Mouse (Mus musculus): Measurements from ENCODE around the gene Prkar1a. TPM values are rescaled to one million over a fixed set of nuclear protein-coding genes. Genes with fewer than 3 reads are reported as not detected.

The Prkar1a gene
- total RNA-seq, 2 experiments from 2014 or later, result 96.1 to 120 TPM

GRCm38 (mm10) chr11:109672881-109673739, 23.9 kb downstream of the Prkar1a start:
- peak; percentile 44 for DNase-seq (ENCODE audit: low spot score)

DNA sequence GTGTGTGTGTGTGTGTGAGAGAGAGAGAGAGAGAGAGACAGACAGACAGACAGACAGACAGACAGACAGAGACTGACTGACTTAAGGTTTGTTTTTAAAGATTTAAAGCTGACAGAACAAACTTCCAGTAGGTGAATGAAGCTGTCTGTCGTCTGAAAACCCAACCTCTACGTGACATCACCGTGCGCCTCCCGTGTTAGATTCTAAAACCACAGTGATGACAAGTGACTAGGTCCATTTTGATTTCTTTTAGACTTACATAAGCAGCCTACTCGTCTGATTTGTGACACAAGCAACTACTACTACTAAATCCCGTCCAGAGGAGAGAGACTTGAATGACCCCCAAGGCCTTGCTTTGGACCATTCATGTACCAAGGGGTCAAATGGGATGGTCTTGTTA, 24.5 kb downstream of the Prkar1a start:
- DNase-seq (ENCODE audit: low spot score), result no peak

- DNase-seq (ENCODE audit: low spot score), result no peak
These were observed 25.3 kb downstream of the Prkar1a start for GRCm38 (mm10) chr11:109674542-109674941.

DNA sequence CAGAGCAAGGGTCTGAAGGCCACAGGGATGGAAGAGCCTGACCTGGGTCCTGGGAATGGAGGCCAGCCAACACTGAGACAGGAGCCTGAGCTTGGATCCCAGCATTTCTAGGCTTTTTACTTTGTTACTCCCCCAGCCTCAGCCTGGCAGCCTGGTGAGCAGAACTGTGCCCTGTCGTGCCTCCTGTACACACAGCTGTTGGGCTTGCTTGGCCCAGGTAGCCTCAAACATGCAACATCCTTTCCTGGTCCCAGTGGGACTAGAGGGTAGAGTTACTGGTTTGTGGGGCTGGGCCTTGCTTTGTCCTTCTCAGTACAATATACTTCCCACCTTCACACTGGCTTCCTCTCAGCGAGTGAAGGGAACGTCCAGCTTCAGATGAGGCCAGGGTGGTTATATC, 26.0 kb downstream of the Prkar1a start:
- DNase-seq (ENCODE audit: low spot score), result no peak

- no peak for DNase-seq (ENCODE audit: low spot score)
These were observed 26.6 kb downstream of the Prkar1a start for GRCm38 (mm10) chr11:109675771-109676170.

DNA sequence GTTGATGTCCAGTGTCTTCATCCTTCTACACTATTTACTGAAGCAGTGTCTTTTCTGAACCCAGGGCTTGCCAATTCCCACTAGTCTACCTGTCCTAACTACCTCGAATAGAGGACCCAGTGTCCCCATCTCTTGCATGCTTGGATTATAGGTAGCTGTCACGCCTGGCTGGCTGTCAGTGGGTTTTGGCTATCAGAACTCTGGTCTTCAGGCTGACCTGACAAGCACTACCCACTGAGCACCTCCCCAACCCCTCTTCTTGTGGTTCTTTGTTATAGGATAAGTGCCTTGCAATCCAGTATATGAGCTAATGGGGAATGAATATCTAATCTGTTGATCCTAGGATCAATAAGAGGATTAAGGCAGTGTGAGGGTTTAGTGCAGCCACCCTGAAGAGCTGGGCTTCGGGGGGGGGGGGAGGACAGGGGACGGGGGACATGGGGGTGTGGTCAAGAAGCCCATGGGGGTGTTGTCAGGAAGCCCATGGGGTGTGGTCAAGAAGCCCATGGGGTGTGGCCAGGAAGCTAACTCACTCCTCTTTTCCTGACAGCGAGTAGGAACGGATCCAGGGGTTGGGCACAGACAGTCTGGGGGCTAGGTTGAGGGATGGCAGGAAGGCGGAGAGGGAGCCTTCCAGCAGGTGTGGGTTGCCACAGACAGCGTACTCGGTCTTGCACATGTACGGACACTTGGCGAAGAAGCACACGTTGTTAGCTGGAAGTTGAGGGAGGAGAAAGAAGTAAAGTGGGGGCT, 27.6 kb downstream of the Prkar1a start:
- DNase-seq (ENCODE audit: low spot score), result no peak

DNA sequence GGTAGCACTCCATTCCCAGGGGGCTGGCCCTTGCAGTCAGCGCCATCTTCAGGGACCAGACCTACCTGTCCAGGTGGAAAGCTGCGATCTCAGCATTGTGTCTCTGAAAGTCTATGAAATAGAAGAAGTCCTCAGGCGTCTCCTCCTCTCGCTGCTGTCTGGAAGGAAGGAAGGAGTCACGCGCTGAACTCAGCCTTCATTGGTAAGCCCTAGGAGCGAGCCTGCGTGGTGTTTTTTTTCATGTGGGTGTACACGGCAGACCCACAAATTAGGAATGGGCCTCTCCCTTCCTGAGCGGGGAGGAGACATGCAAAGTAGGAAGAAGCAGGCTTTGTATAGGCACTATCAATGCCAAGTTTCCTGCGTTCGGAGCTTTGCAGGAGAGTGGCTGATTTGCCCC, 29.1 kb downstream of the Prkar1a start:
- no peak for DNase-seq (ENCODE audit: low spot score)

DNA sequence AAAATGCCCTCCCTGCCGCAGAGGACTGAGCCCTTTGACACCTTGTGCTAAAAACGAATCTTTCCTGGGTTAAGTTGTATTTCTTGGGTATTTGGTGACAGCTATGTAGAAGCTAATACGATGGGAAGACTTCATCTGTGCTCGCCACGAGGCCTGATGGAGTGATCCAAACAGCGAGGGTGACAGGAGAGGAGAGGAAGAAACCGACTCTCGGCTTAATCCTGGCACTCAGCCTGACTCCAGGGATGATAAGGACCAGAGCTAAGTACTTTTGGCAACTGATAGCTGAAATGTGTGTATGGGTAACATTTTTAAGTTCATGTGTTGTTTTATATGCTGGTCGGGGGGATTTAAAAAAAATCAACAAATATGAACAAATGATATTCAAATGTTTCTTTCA, 31.7 kb downstream of the Prkar1a start:
- no peak for DNase-seq (ENCODE audit: low spot score)

- no peak for DNase-seq (ENCODE audit: low spot score)
These were observed 32.4 kb downstream of the Prkar1a start for GRCm38 (mm10) chr11:109681556-109681955.

- DNase-seq (ENCODE audit: low spot score), result no peak
These were observed 33.0 kb downstream of the Prkar1a start for GRCm38 (mm10) chr11:109682221-109682620.

GRCm38 (mm10) chr11:109689539-109689938, 40.3 kb downstream of the Prkar1a start:
- DNase-seq (ENCODE audit: low spot score), result no peak

GRCm38 (mm10) chr11:109692737-109693136, 43.5 kb downstream of the Prkar1a start:
- DNase-seq (ENCODE audit: low spot score), result peak; percentile 75

DNA sequence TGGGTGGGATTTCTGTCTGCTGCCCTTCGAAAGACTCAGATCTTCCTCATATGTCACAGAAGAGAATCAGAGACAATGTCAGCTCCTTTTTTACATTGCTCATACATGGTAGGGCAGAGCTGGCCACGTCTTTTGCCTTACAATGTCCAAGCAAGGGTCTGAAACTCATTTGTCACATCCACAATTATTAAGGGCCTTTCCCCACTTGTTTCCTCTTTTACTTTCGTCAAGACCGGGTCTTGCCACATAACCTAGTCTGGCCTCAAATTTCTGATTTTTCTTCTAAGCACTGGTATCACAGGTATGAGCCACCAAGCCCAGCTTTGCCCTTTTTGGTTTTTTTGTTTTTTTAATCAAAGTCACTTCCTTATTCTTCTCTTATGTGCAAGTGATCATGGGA, 47.3 kb downstream of the Prkar1a start:
- no peak for DNase-seq (ENCODE audit: low spot score)

GRCm38 (mm10) chr11:109697089-109697643, 48.0 kb downstream of the Prkar1a start:
- DNase-seq (ENCODE audit: low spot score), result no peak

DNA sequence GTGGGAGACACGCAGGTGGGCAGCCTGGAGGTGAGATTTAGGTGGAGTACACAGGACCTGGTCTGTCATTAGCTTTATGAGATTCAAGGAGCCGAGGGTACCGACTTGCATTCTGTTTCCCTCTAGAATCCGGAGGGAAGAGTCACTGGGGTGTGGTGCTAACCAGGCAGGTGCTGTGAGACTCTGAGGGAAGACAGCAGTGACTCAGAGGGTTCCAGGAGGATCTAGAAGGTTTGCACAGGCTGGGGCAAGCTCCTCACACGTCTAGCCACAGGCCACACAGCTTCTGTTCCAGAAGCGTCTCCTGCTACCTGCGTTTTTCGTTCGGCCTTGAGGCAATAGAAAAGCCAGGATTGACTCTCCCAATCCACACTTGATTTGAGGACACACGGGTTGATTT, 49.5 kb downstream of the Prkar1a start:
- no peak for DNase-seq (ENCODE audit: low spot score)

DNA sequence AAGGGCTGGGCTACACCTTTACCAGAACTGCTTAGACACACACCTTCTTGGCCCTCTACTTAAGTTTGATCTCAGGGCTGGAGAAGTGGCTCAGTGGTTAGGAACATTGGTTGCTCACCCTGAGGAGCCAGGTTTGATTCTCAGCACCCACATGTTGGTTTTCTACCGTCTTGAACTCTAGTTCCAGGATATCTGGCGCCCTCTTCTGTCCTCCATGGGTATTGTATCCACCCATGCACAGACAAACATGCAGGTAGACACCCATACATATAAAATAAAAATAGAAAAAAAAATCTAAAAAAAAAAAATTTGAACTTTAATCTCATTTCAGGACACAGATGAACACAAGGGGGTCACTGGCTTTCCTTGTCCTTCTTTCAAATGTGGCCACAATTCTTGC, 50.6 kb downstream of the Prkar1a start:
- DNase-seq (ENCODE audit: low spot score), result no peak

- DNase-seq (ENCODE audit: low spot score), result no peak
These were observed 51.6 kb downstream of the Prkar1a start for GRCm38 (mm10) chr11:109700761-109701160.

- no peak for DNase-seq (ENCODE audit: low spot score)
These were observed 53.0 kb downstream of the Prkar1a start for GRCm38 (mm10) chr11:109702031-109702815.

GRCm38 (mm10) chr11:109703845-109704244, 54.6 kb downstream of the Prkar1a start:
- no peak for DNase-seq (ENCODE audit: low spot score)

DNA sequence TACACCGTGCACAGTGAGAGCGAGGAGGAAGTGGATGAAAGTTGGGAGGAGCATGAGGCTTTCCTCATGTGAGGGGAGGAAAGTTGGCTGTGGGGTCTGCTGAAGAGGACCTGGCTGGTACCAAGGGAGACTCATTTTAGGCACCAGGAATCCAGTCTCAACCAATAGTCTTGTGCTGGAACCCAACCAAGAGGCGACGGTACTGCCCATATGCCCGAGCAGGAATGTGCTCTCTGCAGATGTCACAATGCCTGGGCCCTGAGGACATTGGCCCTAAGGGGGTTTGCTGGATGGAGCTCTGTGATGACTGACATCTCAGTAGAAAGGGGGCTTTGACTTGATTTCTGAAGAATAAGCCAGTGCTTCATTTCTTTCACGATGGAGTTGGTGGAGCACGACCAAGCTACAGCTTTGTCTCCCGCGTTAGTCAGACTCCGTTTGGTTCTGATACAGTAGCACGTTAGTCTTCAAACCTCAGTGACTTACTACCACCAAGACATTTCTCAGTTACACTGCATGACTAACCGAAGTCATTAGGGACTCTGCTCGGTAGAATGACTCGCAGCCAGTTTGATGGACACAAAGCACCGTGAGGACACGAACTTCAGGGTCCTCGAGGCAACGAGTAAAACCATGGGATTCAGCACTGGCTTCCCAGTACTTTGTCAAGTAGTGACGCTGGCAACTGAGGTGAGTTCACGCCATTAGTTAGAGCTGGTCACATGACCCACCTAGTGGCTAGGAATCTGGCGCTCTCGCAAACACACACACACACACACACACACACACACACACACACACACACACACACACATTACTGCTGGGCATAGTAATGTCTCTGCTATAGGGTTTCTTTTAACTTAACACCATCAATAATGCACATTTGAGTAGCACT, 55.4 kb downstream of the Prkar1a start:
- DNase-seq (ENCODE audit: low spot score), result no peak
